In the genomic region with DNA sequence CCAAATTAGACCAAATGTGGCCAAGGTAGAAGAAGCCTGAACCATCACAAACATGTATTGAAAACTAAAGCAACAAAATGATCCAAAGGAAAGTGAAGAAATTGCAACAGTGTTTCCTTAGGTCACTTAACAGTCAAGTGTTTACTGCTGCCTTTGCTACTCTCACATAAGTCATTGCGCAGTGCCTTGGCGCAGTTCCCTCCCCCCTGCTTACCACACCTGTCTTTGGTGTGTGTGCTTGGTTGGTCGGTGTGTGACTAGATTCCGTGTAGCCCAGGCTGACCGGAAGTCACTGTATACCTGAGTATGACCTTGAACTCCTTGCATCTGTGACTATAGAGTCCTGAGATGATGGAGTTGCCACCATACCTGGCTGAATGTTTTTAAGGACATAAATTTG, we compare ENCODE assay signal across 22 mouse cellular contexts.
"Had no signal": no experiment of that assay in that cellular context is flagged by ENCODE, and none has a peak within 500 bp of the region (broad histone marks: within the 10 kb centered on the region; RNA-seq: fewer than 3 reads in every experiment).

No protein-coding gene starts in this region.

- H3K9ac ChIP-seq: limb, embryonic 13.5 days; liver, embryonic 12.5 days; liver, embryonic 15.5 days; lung, embryonic 14.5 days; midbrain, embryonic 13.5 days; neural tube, embryonic 13.5 days had no signal

- H3K4me2 ChIP-seq: limb, embryonic 13.5 days; liver, embryonic 12.5 days; liver, embryonic 15.5 days; lung, embryonic 14.5 days; midbrain, embryonic 13.5 days; neural tube, embryonic 13.5 days had no signal

- H3K4me1 ChIP-seq: limb, embryonic 10.5 days; limb, embryonic 13.5 days; midbrain, embryonic 10.5 days; midbrain, embryonic 13.5 days; neural tube, embryonic 13.5 days had no signal

- DNase-seq: kidney, adult 2 months; layer of hippocampus, adult 9-11 months; liver; lung, embryonic 14.5 days; retina, postnatal 1 day; right cerebral cortex, postnatal 25 days; spleen, adult 18-20 months; thymus, postnatal 25 days had no signal

- H3K27me3 ChIP-seq: limb, embryonic 13.5 days; liver, embryonic 12.5 days; liver, embryonic 15.5 days; megakaryocyte, embryonic 14.5 days; midbrain, embryonic 13.5 days; neural tube, embryonic 13.5 days had no signal

- H3K27ac ChIP-seq: kidney, postnatal 0 days; layer of hippocampus, adult 2 months; limb, embryonic 10.5 days; limb, embryonic 13.5 days; liver, embryonic 12.5 days; liver, embryonic 15.5 days; macrophage; midbrain, embryonic 10.5 days; midbrain, embryonic 13.5 days; neural tube, embryonic 13.5 days had no signal

- H3K9me3 ChIP-seq: limb, embryonic 10.5 days; limb, embryonic 13.5 days; liver, embryonic 12.5 days; liver, embryonic 15.5 days; megakaryocyte, embryonic 14.5 days; midbrain, embryonic 10.5 days; midbrain, embryonic 13.5 days; neural tube, embryonic 13.5 days had no signal

- ATAC-seq: intestine, postnatal 0 days; liver, embryonic 12.5 days; midbrain, embryonic 13.5 days; midbrain, embryonic 16.5 days had no signal

- H3K4me3 ChIP-seq: layer of hippocampus, adult 2 months; limb, embryonic 10.5 days; limb, embryonic 13.5 days; liver, embryonic 12.5 days; liver, embryonic 15.5 days; megakaryocyte, embryonic 14.5 days; midbrain, embryonic 10.5 days; midbrain, embryonic 13.5 days; myocyte; neural tube, embryonic 13.5 days had no signal
